Mouse (Mus musculus) cerebellum, adult 2 months (tissue): Measurements from ENCODE around the gene Nanog.

Experiments
- CTCF ChIP-seq: fragments of 200-500 bp; IDR thresholded peaks from 2 replicates; pipeline ENCODE4 v1.5.1; 2011; ENCODE audit warnings: low read depth, mild to moderate bottlenecking, control low read depth, low read length, moderate library complexity, borderline replicate concordance; ENCODE audit not compliant: insufficient read depth
- POLR2A ChIP-seq: fragments of 200-500 bp; IDR thresholded peaks from 2 replicates; pipeline ENCODE4 v1.6.1; 2011; ENCODE audit warnings: low read length, control low read depth, borderline replicate concordance; ENCODE audit not compliant: insufficient read depth

DNA sequence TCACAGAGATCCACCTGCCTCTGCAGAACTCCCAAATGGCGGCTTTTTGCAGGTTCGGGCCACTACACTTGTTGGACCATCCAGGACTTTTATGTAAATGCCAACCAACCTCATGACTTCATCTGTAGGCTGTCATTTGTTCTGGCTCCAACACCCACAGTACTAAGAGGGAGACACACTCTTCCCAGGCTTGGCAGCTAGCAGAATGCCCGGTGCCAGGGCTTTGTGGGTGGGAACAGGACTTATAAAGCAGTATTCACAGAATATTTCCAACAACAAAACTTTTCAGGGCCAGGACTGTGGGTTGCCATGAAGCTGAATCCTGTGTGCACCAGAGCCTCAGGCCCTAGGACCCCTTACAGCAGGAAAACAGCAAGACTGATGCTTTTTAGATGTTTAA, 24.6 kb upstream of the Nanog start:
- no peak for TF ChIP-seq CTCF
- TF ChIP-seq POLR2A = no peak
